Mouse (Mus musculus) common myeloid progenitor, adult 5-6 weeks (primary cell): ENCODE data around the gene Ica1. TPM values are rescaled to one million over a fixed set of nuclear protein-coding genes. Genes with fewer than 3 reads are reported as not detected.

ENCODE experiments used
- ATAC-seq: replicated peaks from 2 replicates; pipeline ENCODE4 v1.8.0; 2016; ENCODE audit warnings: low read depth, mild to moderate bottlenecking, moderate TSS enrichment, inconsistent platforms; ENCODE audit not compliant: poor library complexity, severe bottlenecking
- total RNA-seq: library from RNA; stranded (forward); fragments of 200-1000, 187-1606 nt; gene quantifications from 2 replicates; pipeline ENCODE4 v1.2.3, GENCODE M21; 2017

The Ica1 gene
- total RNA-seq, 1 experiment from 2014 or later = 28.1 TPM

- ATAC-seq = no peak
Measured at GRCm38 (mm10) chr6:8744886-8745285, 33.4 kb downstream of the Ica1 start.

DNA sequence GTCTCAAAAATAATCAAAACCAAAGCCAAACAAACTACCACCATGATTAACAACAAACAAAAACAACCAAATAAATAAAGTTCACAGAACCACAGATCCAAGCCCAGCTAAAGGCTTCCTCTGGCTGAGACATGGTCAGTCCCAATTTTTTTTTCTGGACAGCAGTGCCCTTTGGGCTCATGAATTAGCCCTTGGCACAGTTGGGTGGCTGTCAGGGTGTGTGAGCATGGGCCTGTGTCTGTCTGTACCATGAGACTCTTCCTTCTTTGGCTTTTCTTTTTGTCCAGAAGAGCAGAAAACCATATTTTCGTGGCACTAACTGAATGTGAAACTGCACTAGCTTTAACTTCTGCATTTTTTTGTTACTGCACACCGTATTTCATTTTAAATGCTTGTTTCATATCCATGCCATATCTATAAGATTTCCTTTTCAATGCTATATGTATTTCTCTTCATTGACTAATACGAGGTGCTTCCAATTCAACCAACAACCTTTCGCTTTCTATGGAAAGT, 34.0 kb downstream of the Ica1 start:
- ATAC-seq = peak; percentile 66

DNA sequence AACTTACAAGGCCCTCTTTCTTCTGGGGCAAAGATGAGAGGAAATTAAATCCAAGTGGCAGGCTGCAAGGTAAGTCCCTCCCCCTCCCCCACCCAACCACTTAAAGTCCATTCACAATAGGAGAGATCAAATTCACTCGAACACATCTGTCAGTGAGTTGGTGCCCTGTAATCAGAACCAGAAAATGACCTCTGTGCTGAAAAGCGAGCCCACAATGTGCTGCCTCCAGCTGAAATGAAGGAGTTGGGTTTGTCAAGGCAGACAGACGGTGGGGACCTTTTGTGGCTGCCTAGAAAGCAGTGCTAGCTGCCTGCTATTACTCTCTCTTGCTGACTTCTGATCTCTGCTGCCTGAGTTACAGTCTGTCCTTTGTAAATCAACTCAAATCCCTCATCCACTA, 35.8 kb downstream of the Ica1 start:
- ATAC-seq = no peak

- no peak for ATAC-seq
Measured at GRCm38 (mm10) chr6:8741659-8742058, 36.6 kb downstream of the Ica1 start.

GRCm38 (mm10) chr6:8740092-8740491, 38.2 kb downstream of the Ica1 start:
- no peak for ATAC-seq

DNA sequence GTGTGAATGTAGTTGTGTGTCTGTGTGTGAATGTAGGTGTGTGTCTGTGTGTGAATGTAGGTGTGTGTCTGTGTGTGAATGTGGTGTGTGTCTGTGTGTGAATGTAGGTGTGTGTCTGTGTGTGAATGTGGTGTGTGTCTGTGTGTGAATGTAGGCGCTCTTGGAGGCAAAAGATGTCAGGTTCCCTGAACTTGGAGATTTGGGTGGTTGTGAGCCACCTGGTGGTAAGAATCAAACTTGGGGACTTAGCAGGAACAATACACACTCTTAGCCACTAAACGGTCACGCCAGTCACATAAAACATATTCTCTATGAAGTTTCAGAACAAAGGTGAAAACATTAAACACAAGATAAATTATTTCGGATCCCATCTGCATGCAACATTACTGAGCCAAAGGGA, 39.9 kb downstream of the Ica1 start:
- peak; percentile 50; the same call in 1 of the 2 replicates for ATAC-seq

- ATAC-seq = no peak
Measured at GRCm38 (mm10) chr6:8736493-8736820, 41.8 kb downstream of the Ica1 start.

DNA sequence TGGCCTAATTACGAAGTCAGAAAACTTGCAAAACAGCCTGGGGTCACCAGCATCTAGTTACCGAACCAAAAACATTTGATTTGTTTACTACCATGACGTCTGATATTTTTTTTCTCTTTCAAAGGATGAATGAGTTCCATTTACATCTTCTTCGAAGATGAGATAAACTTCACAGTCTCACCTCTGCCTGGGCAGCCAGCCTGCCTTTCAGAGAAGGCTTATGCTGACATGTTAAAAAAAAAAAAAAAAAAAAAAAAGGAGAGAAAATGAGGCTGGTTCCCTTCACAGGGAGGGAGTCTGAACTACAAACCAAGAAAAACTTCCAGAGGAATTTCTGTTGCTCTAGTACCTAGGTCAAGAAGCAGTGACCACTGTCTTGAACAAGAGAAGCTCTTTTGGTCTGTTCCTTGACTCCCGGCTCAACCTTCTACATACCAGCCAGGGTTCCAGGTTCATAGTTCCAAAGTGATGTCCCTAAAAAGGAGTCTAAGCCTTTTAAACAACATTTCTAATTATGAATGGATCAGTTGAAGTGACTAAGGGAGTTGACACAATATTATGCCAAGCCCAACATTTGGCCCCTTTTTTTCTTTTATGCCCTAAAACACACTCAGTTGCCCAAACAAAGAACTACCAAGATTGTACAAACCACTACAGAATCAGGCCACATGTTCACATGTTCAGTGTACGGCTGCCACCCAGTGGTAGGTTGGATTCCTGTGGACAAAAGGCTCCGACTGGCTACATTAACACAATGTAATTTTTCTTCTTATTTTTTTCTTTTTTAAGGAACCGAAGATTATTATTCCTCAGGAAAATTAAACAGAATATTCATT, 42.4 kb downstream of the Ica1 start:
- peak; percentile 87 for ATAC-seq

DNA sequence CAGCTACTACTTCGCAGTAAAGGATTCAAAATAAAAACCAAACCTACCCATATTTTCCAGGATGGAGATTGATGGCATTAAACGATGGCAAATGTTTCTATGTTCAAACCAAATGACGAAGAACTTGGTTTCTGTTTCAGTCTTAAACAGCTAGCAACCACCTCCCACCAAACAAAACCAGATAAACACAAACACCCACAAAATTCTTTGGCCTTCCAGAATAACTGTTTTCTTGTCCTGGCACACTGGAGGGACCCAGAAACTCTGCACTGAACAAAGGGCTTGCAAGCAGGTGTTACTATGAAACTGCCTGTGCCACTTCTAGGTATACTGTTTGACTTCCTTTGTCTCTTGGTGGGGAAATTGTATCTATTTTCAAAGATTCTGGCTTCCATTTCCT, 43.2 kb downstream of the Ica1 start:
- no peak for ATAC-seq

DNA sequence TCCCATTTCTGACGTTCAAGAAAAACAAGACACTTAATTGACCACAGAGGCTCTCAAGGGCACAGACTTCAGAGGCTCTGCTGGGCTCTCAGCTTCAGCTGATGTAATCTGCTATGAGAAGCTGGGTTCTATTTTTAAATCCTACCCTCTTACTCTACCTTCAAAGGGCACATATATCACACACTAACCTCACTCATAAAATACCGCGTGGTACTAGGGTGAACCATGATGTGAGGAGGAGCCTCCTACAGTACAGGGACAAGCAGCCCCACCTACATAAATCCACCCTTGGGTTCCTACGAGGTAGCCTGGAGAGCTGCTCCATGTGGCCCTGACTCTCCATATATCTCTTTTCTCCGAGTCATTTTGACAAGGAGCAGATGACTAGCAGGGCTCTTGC, 45.8 kb downstream of the Ica1 start:
- ATAC-seq = no peak

DNA sequence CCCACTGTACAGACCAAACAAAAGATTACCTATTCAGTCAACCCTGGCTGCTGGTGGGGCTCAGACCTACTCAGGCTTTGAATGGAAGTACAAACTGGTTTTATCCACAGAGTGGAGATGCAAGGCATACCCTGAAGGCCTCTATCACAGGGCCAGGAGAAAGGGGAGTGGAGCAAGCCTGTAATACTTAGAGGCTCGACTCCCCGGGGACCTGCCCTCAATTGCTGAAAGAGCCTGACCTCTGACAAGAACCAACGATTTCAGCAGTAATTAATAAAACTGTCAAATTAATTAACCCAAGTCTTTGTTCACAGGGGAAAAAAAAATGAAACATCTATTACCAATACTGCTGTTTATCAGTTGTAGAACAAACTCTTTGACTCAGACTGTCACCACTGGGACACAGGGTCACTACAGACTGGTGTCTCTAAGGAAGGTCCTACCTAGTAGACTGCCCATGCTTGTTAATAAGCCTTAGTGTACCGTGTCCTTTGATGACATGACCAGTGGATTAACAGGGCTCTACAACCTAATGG, 46.6 kb downstream of the Ica1 start:
- ATAC-seq = no peak

DNA sequence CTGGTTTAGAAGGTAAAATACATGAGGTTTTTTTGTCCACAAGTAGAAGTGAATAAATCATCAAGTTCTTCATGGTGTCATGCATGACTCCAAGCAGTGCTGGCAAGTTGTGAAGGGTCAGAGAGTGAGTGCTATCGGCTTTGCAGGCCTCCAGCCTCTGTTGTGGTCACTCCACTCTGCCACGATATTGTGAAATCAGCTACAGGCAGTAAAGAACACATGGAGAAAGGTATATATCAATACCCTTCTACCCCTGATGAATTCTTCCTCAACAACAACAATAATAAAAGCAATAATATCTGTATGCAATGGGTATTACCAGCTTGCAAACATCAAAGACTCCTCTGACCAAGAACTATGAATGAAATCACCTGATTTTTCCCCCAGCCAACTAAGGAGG, 47.9 kb downstream of the Ica1 start:
- no peak for ATAC-seq

- ATAC-seq = no peak
Measured at GRCm38 (mm10) chr6:8727806-8728205, 50.5 kb downstream of the Ica1 start.

GRCm38 (mm10) chr6:8725610-8726009, 52.7 kb downstream of the Ica1 start:
- no peak for ATAC-seq

- ATAC-seq = no peak
Measured at GRCm38 (mm10) chr6:8719692-8720091, 58.6 kb downstream of the Ica1 start.

- ATAC-seq = no peak
Measured at GRCm38 (mm10) chr6:8717967-8718366, 60.3 kb downstream of the Ica1 start.

DNA sequence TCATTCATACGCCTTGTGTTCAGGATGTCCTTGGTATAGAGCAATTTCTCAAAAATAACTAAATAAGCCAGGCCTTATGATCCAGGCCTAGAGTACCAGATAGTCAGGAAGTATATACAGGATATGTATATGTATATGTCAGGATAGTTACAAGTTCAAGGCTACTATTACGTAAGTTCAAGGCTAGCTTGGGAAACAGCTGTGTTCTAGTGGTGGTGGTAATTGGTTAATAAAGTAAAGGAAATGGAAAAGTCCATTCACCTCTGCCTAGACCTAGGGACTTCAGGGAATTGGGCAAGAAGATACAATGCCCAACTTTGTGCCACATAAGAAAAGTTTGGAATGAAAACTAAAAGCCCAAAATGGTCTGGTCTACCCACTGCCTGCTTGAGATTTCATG, 61.7 kb downstream of the Ica1 start:
- ATAC-seq = no peak

DNA sequence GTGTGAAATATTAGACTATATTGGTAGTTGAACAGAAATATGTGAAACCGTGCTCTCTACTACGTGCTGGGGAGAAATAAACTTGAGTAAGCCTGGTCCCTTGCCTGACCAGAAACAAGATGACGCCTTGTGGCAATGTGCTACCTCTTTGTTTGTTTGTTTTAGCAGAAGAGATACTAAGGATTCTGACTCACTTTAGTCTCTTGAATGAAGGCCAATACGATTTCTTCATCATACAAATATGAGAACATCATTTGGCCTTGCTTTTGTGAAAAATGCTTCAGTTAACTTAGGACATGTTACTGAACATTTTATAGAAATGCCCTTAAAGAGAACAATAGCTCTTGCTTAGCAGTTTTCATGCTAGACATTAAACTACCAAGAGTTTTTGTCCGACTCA, 67.0 kb downstream of the Ica1 start:
- ATAC-seq = no peak

GRCm38 (mm10) chr6:8694636-8695514, 83.4 kb downstream of the Ica1 start:
- ATAC-seq = no peak; the same call in 1 of the 2 replicates

GRCm38 (mm10) chr6:8693926-8694635, 84.2 kb downstream of the Ica1 start:
- no peak for ATAC-seq
